Mouse (Mus musculus): Measurements from ENCODE around the gene Pgpep1l.

- TF ChIP-seq CTCF (IDR thresholded peaks at IDR 0.05; ENCODE audit: extremely low read depth, insufficient read depth, low read length) (no peak), POLR2A (IDR thresholded peaks at IDR 0.05; ENCODE audit: extremely low read depth, insufficient read depth, low read length) (no peak)
Observed at GRCm38 (mm10) chr7:68286526-68287481, 22.8 kb upstream of the Pgpep1l start.

Data from cortical plate, adult 2 months (tissue).